Mouse (Mus musculus) thymus, adult 18-20 months (tissue): Measurements from ENCODE around the gene Kiss1r.
A peak's percentile ranks its signal among the peaks of the same experiment; 100 is the strongest.

Experiments used
- DNase-seq, 2 experiments: peaks; one replicate each; pipeline ENCODE4 v3.0.0; 2022; ENCODE audit warnings: mixed read lengths in 2 of 2

Gene Kiss1r

DNA sequence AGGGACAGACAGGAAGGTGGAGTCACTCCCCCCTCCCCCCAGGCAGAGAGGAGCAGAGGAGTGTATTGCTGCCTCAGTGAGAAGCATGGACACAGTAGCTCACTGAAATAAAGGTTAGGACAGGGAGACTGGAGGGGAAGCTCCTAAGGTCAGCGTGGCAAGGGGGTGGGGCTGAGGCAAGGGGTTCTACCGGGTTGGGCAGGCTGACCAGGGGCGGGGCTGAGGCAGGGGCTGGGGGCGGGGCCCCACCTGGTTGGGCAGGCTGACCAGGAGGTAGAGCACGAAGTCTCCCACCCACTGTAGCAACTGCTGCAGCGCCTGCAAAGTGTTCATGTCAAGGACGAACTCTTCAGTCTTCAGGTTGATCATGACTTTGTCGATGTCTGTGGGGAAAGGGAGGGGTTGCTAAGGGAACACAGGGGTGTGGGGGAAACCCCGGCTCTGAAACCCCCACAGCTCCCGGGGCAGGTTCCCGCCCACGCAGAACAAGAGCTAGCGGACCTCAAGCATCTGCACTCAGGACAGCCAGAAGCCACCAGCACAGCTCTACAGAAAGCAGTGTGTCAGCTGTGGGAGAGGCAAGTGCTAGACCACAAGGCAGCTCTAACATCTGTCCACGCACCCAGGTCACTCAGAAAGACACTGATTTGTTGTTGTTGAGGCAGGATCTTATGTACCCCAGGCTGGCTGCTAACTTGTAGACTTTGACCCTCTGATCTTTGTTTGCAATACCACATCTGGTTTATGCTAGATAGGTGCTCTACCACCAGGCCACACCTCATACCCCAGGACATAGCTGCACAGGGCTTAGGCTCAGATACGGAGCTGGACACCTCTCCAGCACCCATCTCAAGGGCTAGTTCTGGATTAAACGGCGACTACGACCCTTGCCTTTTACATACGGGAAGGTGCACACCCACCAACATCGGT is 19.2 kb upstream of the Kiss1r start:
- DNase-seq = no peak

DNA sequence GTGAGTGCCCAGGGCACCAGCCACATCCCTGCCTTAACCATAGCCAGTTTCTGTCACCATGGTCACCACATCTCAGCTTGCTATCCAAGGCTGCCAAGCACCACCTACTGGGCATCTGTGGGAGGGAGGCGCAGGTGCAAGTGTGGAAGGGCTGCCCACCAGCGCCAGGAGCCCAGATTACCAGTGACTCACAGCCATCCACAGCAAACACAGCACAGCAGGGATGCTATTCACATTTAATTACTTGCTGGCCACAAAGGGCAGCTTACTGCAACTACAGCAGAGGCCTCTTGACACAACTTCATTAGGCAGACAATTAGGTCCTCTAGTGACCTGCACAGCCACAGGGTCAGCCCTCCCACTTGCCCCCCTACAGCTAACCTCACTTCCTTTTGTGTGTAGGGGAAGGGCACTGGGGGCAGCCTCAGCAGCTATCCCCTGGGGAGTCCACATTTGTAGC is 15.8 kb upstream of the Kiss1r start:
- no peak for DNase-seq

DNA sequence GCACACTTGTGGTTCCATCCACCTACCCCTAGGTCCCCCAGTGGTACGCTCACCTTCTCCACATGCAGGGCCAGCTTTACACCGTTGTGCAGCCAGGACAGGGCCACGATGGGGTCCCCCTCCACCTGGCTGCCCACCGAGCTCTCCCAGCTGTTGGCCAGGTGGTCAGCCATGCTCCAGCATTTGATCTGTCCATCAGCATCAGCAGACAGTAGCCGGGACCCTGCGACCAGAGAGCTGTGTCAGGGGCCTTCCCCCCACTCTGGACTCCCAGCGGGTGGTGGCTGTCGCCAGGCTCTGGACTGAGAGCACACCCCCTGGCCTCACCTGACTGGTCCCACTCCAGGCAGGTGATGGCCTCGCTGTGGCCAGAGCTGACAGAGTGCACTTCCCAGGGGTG is 10.1 kb upstream of the Kiss1r start:
- DNase-seq = no peak

DNA sequence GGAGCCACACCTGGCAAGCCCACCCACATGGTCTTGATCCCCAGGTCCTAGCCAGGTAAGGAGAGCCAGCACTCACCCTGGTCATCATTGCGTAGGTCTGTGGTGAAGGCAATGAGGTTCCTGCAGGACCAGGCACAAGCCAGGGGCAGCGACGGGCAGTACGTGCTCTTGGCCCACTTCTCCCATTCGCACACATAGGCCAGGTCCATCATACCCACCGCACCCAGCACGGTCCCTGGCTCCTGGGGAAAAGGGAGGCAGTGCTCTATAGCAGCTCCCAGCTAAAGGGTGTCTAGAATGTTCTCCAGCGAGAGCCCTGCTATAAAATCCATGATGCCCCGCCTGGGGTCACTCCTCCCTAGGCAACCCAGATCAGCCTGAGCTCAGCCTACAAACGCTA is 9.4 kb upstream of the Kiss1r start:
- DNase-seq = no peak

DNA sequence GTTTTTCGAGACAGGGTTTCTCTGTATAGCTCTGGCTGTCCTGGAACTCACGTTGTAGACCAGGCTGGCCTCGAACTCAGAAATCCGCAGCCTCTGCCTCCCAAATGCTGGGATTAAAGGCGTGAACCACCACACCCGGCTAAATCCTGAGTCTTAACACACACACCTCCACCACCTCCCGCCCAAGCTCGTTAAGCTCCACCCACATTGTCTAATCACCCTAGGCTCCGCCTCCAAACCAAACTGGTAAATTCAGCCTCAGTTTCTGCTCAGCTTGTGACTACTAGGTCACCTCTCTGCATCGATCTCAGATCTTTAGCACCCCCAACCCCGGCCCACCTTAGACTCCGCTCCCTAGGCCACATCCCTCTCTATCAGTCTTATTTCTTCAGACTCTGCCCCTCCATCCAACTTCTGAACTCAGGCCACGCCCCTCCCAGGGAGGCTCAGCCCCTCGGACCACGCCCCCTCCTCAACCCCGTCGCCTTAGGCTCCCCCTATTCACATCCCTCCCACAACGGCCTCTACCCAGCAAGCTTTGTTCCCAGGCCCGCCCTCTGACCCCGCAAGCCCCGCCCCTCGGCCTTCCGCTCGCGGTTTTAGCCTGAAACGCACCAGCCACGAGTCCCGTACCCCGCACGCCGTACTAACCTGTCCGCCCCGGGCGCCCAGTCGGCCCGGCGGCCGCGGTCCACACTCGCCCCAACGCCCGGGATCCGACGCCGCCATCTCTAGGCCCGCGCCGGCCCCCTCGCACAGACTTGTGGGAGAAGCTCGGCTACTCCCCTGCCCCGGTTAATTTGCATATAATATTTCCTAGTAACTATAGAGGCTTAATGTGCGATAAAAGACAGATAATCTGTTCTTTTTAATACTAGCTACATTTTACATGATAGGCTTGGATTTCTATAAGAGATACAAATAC is 8.3 kb upstream of the Kiss1r start, which contains the start of gene Med16:
Gene Med16, minus strand, starts transcription at position 757 of the 925 bp plus-strand sequence.
- peak; percentile 97 for DNase-seq

DNA sequence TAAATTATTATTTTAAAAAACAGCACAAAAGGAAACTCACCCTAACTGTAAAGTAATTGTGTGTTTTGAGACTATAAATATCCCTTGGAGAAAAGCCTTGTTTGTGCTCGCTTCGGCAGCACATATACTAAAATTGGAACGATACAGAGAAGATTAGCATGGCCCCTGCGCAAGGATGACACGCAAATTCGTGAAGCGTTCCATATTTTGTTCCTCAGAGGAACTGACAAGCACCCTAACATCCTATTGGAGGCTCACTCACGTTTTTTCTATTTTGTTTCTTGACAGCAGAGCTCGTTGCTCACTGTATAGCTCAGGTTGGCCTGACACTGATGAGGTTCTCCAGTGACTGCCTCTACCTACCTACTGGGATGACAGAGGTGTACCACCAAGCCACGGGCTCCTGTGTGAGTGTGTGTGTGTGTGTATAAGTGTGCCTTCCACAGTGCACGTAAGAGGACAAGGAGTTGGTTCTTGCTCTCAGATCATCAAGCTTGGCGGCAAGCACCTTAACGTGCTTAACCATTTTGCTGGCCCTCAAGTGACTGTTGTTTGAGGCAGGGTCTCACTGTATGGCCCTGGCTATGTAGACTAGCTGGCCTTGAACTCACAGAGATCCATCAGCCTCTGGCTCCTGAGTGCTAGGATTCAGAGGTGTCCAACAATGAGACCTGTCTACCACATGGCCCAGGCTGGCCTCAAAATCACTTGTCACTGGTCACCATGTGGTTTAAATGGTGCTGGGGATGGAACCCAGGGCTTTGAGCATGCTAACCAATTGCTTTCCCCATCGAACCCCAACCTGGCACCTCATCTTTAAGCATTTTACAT is 7.5 kb upstream of the Kiss1r start:
- DNase-seq = no peak

DNA sequence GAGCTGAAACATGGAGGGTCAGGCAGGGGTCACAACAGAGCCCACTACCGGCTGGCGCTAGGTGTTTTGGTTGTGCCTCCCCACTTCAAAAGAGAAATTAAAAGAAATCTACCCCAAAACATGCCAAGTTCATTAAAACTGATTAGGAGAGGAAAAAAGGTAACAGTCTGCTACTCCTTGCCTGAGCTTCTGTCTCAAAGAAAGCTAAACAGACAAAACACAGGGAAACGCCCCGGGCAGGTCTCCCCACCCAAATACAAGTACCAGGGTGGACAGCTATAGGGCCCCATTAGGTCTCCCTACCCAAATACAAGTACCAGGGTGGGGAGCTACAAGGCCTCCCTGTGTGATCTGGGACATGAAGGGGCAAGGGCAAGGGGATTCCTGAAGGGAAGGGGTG is 6.2 kb upstream of the Kiss1r start, which contains the start of gene Gm26602:
Gene Gm26602, plus strand, starts transcription at position 301 of the 400 bp plus-strand sequence.
- no peak for DNase-seq

DNA sequence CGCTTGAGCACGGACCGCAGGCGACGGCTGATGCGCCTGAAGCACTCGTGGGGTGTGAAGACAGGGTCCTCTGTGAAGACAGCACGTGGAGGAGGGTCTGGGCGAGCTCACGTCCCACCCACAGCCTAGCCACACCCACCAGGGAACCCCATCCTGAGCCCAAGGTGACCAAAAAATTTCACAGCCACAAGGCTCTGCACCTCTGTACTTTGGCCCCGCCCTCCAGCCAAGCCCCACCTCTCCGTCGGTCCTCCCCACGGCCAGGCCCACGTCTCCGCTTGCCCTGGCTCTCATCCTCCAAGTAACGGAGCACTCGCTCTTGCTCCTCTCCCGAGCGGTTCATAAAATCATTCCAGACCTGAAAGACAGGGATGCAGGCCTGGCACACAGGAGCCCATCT is 4.4 kb upstream of the Kiss1r start:
- no peak for DNase-seq

DNA sequence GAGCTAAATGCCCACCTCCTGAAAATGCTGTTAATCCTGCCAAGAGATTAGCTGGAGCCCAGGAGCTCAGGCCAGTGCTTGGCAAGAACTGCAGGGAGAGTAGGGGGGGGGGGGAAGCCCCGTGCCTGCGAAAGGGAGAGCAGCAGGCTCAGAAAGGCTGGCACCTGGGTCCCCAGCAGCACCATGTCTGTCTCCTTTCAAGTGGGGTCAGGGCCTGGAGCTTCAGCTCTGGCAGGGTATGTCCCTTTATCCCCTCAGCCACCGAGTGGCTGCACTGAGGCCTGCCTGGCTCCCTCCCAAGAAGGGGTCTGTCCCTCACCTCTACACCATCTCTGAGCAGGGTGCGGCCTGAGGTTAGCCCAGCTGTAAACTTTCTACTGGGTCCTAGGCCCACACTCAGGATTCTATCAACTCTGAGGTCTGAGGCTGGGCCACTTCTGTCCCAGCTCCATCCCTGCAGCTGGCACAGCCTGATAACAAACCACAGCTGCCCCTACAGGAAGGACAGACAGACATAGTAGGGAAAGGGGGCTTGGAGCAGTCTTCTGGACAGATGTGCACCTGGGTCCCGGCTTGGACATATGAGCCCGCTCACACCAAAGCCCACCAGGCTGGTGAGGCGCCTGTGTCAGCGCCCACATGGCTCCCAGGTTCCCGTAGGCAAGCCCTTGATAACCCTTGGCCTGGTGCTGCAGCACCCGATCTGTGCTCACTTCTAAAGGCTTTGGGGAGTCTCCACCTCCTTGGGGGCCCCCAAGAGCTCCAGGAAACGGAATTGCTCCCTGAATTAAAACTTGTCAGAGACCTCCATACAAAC is 2.4 kb upstream of the Kiss1r start:
- DNase-seq = no peak

DNA sequence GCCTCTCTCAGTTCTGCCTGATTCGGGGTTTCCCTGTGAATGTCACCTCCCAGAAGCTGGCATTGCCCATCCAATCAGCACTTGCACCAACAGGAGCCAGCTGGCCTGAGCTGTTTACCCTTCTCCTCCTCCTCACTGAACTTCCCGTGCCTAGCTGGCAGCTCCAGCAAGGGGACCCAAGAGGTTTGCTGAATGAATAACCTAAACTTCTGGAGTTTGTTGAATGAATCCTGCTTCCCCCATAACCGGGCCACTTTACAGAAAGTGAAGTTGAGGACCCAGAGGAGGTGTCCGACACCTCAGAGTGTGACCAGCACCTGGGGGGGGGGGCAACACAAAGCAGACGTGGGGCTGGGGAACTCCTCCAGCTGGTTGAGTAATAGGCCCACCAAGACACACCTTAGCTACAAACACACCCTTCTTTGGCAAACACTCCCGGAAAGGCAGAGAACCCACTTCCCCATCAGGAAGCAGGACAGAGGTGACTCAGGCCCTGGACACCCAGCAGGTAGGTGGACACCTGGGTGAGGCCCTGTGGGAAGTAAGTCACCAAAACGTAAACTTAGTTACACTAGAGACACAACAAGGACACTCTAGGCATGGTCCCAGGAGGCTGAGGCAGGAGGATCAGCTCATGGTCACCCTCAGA is 1.7 kb upstream of the Kiss1r start:
- DNase-seq = no peak

DNA sequence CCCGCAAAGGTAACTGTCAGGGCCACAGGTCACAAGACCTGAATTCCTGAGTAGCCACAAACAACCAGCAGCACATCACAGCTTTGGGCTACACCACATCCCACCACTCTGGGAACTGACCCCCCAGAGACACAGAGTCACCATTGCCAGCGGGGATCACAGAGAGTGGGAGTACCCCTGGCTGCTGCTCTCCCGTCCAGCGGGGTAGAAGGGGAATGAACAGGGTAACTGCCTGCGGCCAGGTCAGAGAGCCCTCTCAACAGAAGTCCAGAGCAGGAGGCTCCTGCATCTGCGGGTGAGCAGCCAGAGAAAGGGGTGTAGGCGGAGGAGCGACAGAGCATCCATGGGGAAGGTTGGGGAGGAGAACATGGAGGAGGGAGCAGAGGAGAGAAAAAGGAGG is 690 bp upstream of the Kiss1r start:
- no peak for DNase-seq

DNA sequence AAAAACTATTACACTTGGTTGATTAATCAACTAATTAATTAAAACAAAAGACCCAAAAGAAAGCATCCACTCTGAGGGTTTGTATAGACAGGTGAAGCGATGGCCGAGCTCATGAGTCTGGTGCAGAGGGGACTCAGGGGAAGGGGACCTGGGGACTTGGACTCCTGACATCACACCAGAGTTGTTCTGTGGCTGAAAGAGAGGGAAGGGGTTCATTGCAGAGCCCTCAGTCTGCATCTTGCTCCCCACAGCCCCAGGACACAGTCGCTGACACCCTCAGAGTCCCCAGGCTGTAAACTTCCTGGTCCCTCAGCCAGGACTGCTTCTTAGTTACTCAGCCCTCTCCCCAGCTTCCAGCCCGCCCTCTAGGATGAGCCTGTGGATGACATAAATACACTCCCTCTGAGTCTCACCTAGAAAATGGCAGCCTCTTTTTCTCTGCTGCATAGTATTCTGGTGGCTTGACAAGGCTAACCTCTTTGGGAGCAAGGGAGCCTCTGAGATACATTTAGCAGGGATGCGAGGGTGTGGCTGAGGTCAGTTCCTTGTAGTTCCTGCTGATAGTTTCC is 845 bp downstream of the Kiss1r start:
- no peak for DNase-seq

DNA sequence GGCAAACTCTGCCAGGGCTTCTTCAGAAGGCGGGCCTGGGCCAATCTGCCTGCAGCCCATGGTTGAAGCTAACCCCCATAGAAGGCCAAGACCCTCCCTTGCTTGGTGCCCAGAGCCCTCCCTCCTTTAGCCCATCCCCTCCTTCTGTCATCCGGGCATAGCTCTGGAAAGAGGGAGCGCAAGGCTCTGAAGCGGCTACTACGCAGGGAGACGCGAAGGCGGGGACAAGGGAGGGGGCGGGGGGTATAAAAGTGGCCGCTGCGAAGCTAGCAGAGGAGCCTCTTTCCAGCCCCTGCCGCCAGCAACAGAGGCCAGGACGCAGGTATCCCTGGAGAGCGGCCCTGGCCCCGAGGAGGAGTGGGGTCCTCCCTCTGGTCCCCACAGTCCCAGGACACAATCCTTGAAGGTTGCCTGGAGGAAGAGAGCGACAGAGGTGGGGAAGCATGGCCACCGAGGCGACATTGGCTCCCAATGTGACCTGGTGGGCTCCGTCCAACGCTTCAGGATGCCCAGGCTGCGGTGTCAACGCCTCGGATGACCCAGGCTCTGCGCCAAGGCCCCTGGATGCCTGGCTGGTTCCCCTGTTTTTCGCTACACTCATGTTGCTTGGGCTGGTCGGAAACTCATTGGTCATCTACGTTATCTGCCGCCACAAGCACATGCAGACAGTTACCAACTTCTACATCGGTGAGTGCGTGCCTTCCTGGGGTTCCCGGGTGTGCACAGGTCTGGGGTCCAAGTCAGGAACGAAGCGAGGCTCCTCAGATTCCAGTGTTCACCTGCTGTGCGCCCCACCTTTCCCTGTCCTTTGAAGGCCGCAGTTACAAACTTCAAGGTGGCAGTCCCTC is 1.7 kb downstream of the Kiss1r start:
- DNase-seq = no peak

DNA sequence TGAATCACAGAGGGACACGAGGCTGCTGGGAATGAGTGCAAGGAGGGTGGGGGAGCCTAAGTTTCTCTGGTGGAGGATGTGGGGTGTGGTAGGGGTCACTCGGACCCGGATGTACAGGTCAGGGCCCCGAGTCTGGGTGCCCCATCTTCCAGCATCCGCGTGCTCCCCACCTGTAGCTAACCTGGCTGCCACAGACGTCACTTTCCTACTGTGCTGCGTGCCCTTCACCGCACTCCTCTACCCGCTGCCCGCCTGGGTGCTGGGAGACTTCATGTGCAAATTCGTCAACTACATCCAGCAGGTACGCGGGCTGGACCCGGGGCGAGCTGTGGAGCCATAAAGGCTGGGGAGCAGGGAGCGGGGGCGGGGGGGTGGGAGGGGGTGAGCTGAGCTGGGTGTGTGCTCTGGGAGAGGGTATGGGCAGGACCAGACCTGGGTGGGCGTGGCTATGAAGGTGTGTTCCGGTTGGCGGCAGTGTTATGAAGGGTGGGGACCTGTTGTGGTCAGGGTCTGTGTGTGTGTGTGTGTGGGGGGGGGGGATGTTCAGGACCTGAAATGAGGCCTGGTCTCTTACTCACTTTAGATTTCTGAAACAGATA is 2.6 kb downstream of the Kiss1r start:
- no peak for DNase-seq

DNA sequence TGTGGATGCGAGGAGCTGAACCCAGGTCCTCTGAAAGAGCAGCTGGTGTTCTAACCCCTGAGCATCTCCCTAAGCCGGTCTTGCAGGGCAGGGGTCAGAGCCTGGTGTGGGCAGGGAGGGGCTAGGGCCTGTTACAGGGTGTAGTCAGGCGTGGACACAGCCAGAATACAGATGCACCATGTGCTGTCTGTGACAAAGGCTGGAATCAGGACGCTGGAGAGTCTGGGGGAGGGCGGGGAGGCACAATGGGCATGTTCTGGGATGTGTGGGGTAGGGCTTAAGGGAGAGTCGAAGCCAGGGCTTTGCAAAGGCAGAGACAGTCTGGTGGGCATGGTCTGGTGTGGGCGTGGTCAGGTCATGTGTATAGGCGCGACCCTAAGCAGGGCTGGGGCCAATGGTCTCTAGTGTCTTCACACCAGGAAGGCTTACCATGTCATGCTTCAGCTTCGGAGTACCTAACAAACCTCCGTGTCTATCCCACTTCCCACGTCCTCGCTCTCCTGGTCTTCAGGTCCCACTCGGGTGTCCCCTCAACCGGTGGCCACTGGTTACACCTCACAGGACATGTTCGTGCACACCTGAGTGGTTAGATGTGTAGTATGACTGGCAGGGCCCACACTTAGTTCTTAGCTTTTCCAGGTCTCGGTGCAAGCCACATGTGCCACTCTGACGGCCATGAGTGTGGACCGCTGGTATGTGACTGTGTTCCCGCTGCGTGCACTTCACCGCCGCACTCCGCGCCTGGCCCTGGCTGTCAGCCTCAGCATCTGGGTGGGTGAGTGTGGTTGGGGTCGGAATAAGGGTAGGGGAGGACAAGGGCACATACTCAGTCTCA is 3.5 kb downstream of the Kiss1r start:
- no peak for DNase-seq

DNA sequence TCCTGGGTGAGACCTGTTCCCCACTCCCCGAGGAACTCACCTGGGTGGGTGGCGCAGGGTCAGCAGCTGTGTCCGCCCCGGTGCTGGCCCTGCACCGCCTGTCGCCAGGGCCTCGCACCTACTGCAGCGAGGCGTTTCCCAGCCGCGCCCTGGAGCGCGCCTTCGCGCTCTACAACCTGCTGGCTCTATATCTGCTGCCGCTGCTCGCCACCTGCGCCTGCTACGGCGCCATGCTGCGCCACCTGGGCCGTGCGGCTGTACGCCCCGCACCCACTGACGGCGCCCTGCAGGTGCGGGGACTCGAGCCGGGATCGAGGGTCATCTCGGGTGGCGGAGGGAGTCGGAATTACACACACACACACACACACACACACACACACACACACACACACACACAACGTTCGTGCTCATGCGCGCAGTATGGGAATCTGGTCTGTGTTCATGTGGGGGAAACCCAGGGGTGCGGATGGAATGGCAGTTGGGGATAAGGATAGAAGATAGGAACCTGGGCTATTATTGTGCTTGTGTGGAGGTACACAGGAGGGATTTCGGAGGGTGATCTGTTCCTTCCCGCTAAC is 4.3 kb downstream of the Kiss1r start, which contains the start of gene R3hdm4:
Gene R3hdm4, minus strand, starts transcription at position 251 of the 578 bp plus-strand sequence.
- no peak for DNase-seq

DNA sequence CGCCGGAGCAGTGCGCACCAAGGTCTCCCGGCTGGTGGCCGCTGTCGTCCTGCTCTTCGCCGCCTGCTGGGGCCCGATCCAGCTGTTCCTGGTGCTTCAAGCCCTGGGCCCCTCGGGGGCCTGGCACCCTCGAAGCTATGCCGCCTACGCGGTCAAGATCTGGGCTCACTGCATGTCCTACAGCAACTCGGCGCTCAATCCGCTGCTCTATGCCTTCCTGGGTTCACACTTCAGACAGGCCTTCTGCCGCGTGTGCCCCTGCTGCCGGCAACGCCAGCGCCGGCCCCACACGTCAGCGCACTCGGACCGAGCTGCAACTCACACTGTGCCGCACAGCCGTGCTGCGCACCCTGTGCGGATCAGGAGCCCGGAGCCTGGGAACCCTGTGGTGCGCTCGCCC is 4.8 kb downstream of the Kiss1r start:
- DNase-seq = no peak
